Mouse (Mus musculus) limb, embryonic 14.5 days (tissue): ENCODE data around the gene Tbc1d12. TPM values are rescaled to one million over a fixed set of nuclear protein-coding genes. Genes with fewer than 3 reads are reported as not detected.

ENCODE experiments used
- ATAC-seq: fragments of 200-750 bp; cut with Nextera tagmentation; 2 replicates; pipeline ENCODE4 v1.8.0; 2017; ENCODE audit warnings: low read depth, moderate number of reproducible peaks, moderate TSS enrichment; ENCODE audit not compliant: low FRiP score
- DNase-seq: peaks from one replicate; pipeline ENCODE4 v3.0.0-alpha.2; 2015; ENCODE audit warnings: low spot score
- H3K27ac ChIP-seq: fragments of 300-500 bp; sonication (generic); replicated peaks from 2 replicates; pipeline ENCODE4 v1.5.1; 2014; ENCODE audit warnings: low read depth, mild to moderate bottlenecking, low read length, moderate library complexity, mixed read lengths
- H3K27me3 ChIP-seq: fragments of 300-500 bp; sonication (generic); 2 replicates; pipeline ENCODE4 v1.6.1; 2014; ENCODE audit warnings: low read length, mixed read lengths; ENCODE audit not compliant: control insufficient read depth, insufficient read depth
- H3K36me3 ChIP-seq: fragments of 300-500 bp; sonication (generic); 2 replicates; pipeline ENCODE4 v1.6.1; 2014; ENCODE audit warnings: mild to moderate bottlenecking, low read length, moderate library complexity, mixed read lengths; ENCODE audit not compliant: control insufficient read depth, insufficient read depth
- H3K4me1 ChIP-seq: fragments of 300-500 bp; sonication (generic); 2 replicates; pipeline ENCODE4 v1.6.1; 2014; ENCODE audit warnings: antibody characterized with exemption, low read length, mixed read lengths; ENCODE audit not compliant: control insufficient read depth, insufficient read depth
- H3K4me2 ChIP-seq: fragments of 300-500 bp; sonication (generic); replicated peaks from 2 replicates; pipeline ENCODE4 v1.6.1; 2014; ENCODE audit warnings: low read depth, mild to moderate bottlenecking, low read length, moderate library complexity; ENCODE audit not compliant: severe bottlenecking
- H3K4me3 ChIP-seq: fragments of 300-500 bp; sonication (generic); replicated peaks from 2 replicates; pipeline ENCODE4 v1.5.1; 2014; ENCODE audit warnings: low read length
- H3K9ac ChIP-seq: fragments of 300-500 bp; sonication (generic); 2 replicates; pipeline ENCODE4 v1.6.1; 2014; ENCODE audit warnings: mild to moderate bottlenecking, low read depth, low read length, moderate library complexity; ENCODE audit not compliant: severe bottlenecking
- H3K9me3 ChIP-seq: fragments of 300-500 bp; sonication (generic); 2 replicates; pipeline ENCODE4 v1.6.1; 2016; ENCODE audit warnings: low read length; ENCODE audit not compliant: control insufficient read depth
- POLR2A ChIP-seq: fragments of 200-500 bp; IDR thresholded peaks from 2 replicates; pipeline ENCODE4 v1.8.0; 2012; ENCODE audit warnings: inconsistent platforms, mild to moderate bottlenecking, moderate library complexity, borderline replicate concordance; ENCODE audit not compliant: insufficient read depth, insufficient read length; ENCODE audit errors: extremely low read depth
- WGBS: fragments of 180-500 bp; shearing (Covaris S2); extraction: QIAGEN DNeasy Blood & Tissue Kit; methylation state at CpG from one replicate; pipeline ENCODE4 v1.1.7; 2014; 5-methylcytosine and 5-hydroxymethylcytosine counted together
- polyA plus RNA-seq, 2 experiments: library from polyadenylated mRNA; depleted of rRNA in 1 of 2; stranded (reverse) in 1 of 2; unstranded in 1 of 2; fragments of >200 nt; fragmentation: Nextera tagmentation in 1 of 2; extraction: Ambion mirVana in 1 of 2; gene quantifications; 2 replicates each; pipeline versions ENCODE4 v1.2.1 to v1.2.3; 2012 to 2014

Gene Tbc1d12
- polyA plus RNA-seq, 2 experiments = 4.3 to 6.4 TPM

DNA sequence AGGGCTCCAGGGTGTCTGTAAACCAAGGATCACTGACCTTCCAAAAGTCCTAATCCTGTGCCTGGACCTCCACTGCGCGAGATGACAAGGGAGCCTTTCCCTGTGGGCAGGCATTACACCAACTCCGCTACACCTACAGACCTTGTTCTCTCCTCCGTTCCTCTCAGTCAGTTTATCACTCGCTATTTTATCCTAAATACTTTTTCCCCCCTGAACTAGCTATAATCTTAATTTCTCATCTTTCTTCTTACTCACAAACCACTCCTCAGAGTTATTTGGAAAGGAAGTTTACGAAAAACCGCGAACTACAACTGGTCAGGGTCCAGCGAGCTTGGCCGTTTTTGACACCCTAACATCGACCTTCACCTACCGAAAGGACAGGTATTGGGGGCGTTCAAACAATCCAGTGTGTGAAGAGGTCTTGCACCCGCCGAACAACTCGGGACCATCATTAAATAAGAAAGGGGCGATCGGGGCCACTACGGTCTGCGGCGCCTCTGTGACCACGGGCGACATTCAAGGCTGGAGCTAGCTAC is 93.9 kb downstream of the Tbc1d12 start:
- Histone ChIP-seq H3K27ac (peak overlapping the region; percentile 80; the same call in 1 of the 2 replicates), H3K4me1 (peaks cover 6% of the 10 kb centered on the region)
- TF ChIP-seq POLR2A = no peak

DNA sequence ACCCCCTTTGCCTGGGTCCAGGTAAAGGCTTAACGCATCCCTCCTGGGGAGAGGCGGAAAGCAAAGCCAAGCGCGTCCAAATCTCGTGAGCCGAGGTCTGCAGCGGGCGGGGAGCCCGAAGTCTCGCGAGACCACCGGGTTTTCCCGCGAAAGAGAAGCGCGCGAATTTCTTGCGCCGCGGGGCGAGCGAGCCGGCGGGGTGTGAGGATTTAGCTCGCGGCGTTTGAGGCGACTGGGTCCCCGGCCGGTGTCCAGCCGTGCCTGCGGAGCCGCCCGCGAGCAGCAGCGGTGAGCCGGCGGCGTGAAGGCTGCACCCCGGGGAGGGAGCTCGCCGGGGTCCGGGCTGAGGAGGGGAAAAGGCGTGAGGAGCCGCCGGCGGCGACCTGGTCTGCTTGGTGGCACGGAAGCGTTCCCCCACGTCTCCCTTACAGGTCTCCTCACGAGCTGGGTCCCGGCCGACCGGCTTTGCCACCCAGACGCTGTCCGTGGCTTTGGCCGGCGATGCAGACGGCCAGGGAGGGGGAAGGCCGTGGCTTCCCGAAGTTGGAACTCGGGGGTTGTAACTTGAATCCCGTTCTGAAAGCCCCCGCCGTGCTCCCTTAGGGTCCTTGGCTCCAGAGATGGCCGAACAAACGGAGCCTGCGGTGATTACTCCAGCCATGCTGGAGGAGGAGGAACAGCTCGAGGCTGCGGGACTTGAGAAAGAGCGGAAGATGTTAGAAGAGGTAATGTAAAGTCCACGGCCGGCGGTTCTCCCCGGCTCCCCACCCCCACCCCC is 94.6 kb downstream of the Tbc1d12 start, which contains the start of gene Hells:
TSS of gene Hells (plus strand) at position 128 of the 778 bp plus-strand sequence.
- Histone ChIP-seq H3K4me2 (peak within 1 kb of the TSS; percentile 83), H3K9me3 (no peaks in the 10 kb centered on the region), H3K4me3 (peak within 1 kb of the TSS; percentile 90), H3K27ac (peak within 1 kb of the TSS; percentile 80), H3K27me3 (no peaks in the 10 kb centered on the region), H3K36me3 (peaks cover 13% of the 10 kb centered on the region), H3K4me1 (peaks cover 6% of the 10 kb centered on the region), H3K9ac (peak within 1 kb of the TSS; percentile 89)
- peak; percentile 86 for DNase-seq
- under 1% methylated on average over 55 of the region's 76 CpGs for WGBS
- peak; percentile 67; the same call in 1 of the 2 replicates for TF ChIP-seq POLR2A
- ATAC-seq = peak; percentile 92

More for the DNA sequence above, 93.9 kb downstream of the Tbc1d12 start:
- Histone ChIP-seq H3K9ac (peak overlapping the region; percentile 89), H3K4me2 (peak overlapping the region; percentile 83), H3K27me3 (no peaks in the 10 kb centered on the region), H3K36me3 (peaks cover 9% of the 10 kb centered on the region), H3K4me3 (peak overlapping the region; percentile 90), H3K9me3 (no peaks in the 10 kb centered on the region)
- WGBS = 2% methylated on average over 23 of the region's 23 CpGs
- ATAC-seq = peak; percentile 39
- no peak for DNase-seq

DNA sequence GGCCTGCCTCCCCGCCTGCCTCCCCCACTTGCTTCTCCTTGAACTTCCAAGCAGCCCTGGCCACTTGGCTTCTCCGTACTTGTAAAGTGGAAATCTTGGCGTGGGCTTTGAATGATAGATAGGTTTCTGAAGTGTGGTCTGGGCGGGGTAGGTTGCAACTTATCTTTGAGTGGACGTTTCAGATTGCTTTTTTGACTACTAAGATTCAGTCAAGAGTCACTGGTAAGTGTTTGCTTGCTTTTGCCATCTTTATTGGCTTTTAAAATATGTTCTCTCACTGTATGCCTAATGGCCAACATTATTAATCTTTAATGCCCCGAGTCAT is 95.1 kb downstream of the Tbc1d12 start:
- Histone ChIP-seq H3K27ac (0 out of 2 replicates have a peak overlapping the region, but pooled peaks have one; percentile 80), H3K36me3 (peaks cover 16% of the 10 kb centered on the region), H3K4me1 (peaks cover 6% of the 10 kb centered on the region), H3K9ac (peak overlapping the region; percentile 89), H3K9me3 (no peaks in the 10 kb centered on the region), H3K27me3 (no peaks in the 10 kb centered on the region), H3K4me2 (peak overlapping the region; percentile 83), H3K4me3 (peak overlapping the region; percentile 90)
- no peak for TF ChIP-seq POLR2A
- 2% methylated on average over 6 of the region's 6 CpGs for WGBS
- ATAC-seq (no peak; the same call in 1 of the 2 replicates), DNase-seq (no peak)

DNA sequence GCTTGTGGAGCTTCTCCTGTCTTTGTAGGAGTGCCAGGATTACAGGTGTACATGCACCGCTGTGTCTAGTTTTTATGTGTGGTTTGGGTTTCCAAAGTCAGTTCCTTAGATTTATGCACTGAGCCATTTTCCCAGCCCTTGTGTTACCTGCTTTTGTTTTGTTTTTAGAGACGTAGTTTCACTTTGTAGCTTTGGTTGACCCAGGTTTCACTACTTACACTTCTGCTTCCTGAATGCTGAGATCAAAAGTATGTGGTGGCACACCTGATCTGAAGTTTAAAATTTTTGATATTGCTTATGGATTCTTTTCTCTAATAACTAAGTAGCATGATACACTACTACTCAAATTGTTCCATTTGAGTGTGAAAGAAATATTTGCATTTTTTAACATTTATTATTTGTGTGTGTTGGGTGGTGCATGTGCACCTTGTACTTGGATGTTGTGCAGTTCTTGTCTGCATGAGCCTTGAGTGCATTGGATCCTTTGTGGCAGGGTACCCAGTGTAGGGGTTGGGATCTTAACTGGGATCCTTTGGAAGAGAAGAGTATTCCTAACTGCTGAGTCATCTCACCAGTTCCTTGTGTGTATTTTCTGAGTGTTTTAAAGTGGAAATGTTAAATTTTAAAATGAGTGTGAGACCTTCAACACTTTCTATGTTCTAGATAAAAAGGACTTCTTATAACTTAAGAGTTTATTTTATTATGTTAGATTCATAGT is 108.4 kb downstream of the Tbc1d12 start:
- H3K9ac ChIP-seq = no peak overlapping the region
- WGBS = 93% methylated on average over 2 of the region's 2 CpGs
- no peaks in the 10 kb centered on the region for H3K27me3 ChIP-seq
- no peaks in the 10 kb centered on the region for H3K4me1 ChIP-seq
- H3K27ac ChIP-seq = no peak overlapping the region
- DNase-seq (no peak), ATAC-seq (no peak)
- H3K4me3 ChIP-seq = no peak overlapping the region
- H3K9me3 ChIP-seq = no peaks in the 10 kb centered on the region
- H3K36me3 ChIP-seq = peaks cover 57% of the 10 kb centered on the region
- no peak for TF ChIP-seq POLR2A
- no peak overlapping the region for H3K4me2 ChIP-seq

Other genes with a start within 250 kb of the Tbc1d12 start
- 12.3 and 15.0 TPM in 2 replicates for gene Noc3l, start 17.3 kb upstream of the Tbc1d12 start, polyA plus RNA-seq (2012; rRNA removed)
- 7.7 and 7.9 TPM in 2 replicates for gene Noc3l, start 17.3 kb upstream of the Tbc1d12 start, polyA plus RNA-seq (2014; fragmentation: Nextera tagmentation; extraction: Ambion mirVana)
- 18.5 and 23.3 TPM in 2 replicates for gene Hells, start 94.3 kb downstream of the Tbc1d12 start, polyA plus RNA-seq (2012; rRNA removed)
- 35.3 and 43.0 TPM in 2 replicates for gene Hells, start 94.3 kb downstream of the Tbc1d12 start, polyA plus RNA-seq (2014; fragmentation: Nextera tagmentation; extraction: Ambion mirVana)
- gene Cyp2c55, start 170.4 kb downstream of the Tbc1d12 start, polyA plus RNA-seq (2012; rRNA removed) = 0.08 and 0.09 TPM in 2 replicates
- gene Cyp2c55, start 170.4 kb downstream of the Tbc1d12 start, polyA plus RNA-seq (2014; fragmentation: Nextera tagmentation; extraction: Ambion mirVana) = not detected in 2 replicates
- not detected in 2 replicates for gene Cyp2c65, start 224.4 kb downstream of the Tbc1d12 start, polyA plus RNA-seq (2012; rRNA removed)
- not detected in 2 replicates for gene Cyp2c65, start 224.4 kb downstream of the Tbc1d12 start, polyA plus RNA-seq (2014; fragmentation: Nextera tagmentation; extraction: Ambion mirVana)